Mouse (Mus musculus) midbrain, embryonic 14.5 days (tissue): ENCODE measurements at regions not wholly inside any gene's neighbourhood (a gene's known extent, or its start where the extent isn't known, plus 50 kb on each side); places are given as distances from the start of the nearest gene placed in this dataset.

Experiments used
- ATAC-seq: fragments of 200-750 bp; cut with Nextera tagmentation; 2 replicates; pipeline ENCODE4 v1.8.0; 2017; ENCODE audit warnings: moderate number of reproducible peaks, moderate library complexity; ENCODE audit not compliant: low FRiP score, low TSS enrichment
- DNase-seq: peaks from one replicate; pipeline ENCODE4 v3.0.0-alpha.2; 2015
- H3K27ac ChIP-seq: fragments of 300-500 bp; sonication (generic); replicated peaks from 2 replicates; pipeline ENCODE4 v1.5.1; 2014; ENCODE audit warnings: mild to moderate bottlenecking, low read depth, low read length, moderate library complexity
- H3K27me3 ChIP-seq: fragments of 300-500 bp; sonication (generic); 2 replicates; pipeline ENCODE4 v1.6.1; 2014; ENCODE audit warnings: low read length, control low read depth, mixed read lengths; ENCODE audit not compliant: control insufficient read depth, insufficient read depth
- H3K36me3 ChIP-seq: fragments of 300-500 bp; sonication (generic); 2 replicates; pipeline ENCODE4 v1.6.1; 2014; ENCODE audit warnings: low read length, control low read depth; ENCODE audit not compliant: control insufficient read depth, insufficient read depth
- H3K4me1 ChIP-seq: fragments of 300-500 bp; sonication (generic); 2 replicates; pipeline ENCODE4 v1.6.1; 2014; ENCODE audit warnings: mild to moderate bottlenecking, antibody characterized with exemption, low read length, control low read depth; ENCODE audit not compliant: control insufficient read depth, insufficient read depth
- H3K4me2 ChIP-seq: fragments of 300-500 bp; sonication (generic); 2 replicates; pipeline ENCODE4 v1.6.1; 2014; ENCODE audit warnings: mild to moderate bottlenecking, low read length, moderate library complexity
- H3K4me3 ChIP-seq: fragments of 300-500 bp; sonication (generic); replicated peaks from 2 replicates; pipeline ENCODE4 v1.5.1; 2014; ENCODE audit warnings: low read depth, low read length
- H3K9ac ChIP-seq: fragments of 300-500 bp; sonication (generic); replicated peaks from 2 replicates; pipeline ENCODE4 v1.6.1; 2014; ENCODE audit warnings: mild to moderate bottlenecking, low read length, moderate library complexity
- H3K9me3 ChIP-seq: fragments of 300-500 bp; sonication (generic); 2 replicates; pipeline ENCODE4 v1.6.1; 2016; ENCODE audit warnings: low read length, control low read depth, mixed read lengths; ENCODE audit not compliant: control insufficient read depth
- WGBS: fragments of 180-500 bp; shearing (Covaris S2); extraction: QIAGEN DNeasy Blood & Tissue Kit; methylation state at CpG from one replicate; pipeline ENCODE4 v1.1.7; 2014; 5-methylcytosine and 5-hydroxymethylcytosine counted together

DNA sequence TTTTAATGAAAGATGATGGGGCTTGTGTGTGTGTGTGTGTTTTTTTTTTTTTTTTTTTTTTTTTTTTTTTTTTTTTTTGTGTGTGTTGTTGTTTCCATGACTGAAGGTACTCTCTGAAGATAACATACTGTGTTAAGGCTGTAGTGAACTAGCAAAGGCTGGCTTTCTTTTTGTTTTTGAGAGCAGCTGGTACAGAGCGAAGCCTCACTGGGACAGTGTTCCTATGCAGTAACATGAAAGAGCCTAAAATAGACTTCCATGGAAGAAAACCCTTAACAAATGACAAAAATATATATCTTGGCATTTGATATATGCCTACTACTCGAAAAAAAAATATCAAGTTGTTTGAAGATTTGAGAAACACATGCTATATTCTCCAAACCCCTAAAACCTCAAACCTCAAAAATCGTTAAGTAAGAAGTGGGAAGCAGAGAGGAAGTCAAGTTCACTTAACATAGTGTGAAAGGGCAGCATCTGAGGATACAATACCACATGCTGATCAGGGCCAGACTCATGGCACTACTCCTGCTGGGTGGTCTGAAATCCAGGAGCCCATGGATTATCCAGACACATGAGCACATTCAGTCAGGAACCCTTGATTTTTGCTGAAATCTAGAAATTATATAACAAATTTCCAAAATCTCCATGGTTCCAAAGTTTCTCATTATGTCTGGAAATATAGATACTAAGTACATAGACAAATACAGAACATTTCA lies 215.4 kb downstream of the Gm28710 start:
- H3K4me1 ChIP-seq: no peaks in the 10 kb centered on the region
- H3K27ac ChIP-seq: no peak overlapping the region
- WGBS: 70% methylated on average over 3 of the region's 3 CpGs
- H3K9ac ChIP-seq: no peak overlapping the region
- no peak overlapping the region for H3K4me3 ChIP-seq
- DNase-seq (no peak), ATAC-seq (no peak)
- no peaks in the 10 kb centered on the region for H3K27me3 ChIP-seq
- H3K4me2 ChIP-seq: no peak overlapping the region
- H3K36me3 ChIP-seq: no peaks in the 10 kb centered on the region
- no peaks in the 10 kb centered on the region for H3K9me3 ChIP-seq

DNA sequence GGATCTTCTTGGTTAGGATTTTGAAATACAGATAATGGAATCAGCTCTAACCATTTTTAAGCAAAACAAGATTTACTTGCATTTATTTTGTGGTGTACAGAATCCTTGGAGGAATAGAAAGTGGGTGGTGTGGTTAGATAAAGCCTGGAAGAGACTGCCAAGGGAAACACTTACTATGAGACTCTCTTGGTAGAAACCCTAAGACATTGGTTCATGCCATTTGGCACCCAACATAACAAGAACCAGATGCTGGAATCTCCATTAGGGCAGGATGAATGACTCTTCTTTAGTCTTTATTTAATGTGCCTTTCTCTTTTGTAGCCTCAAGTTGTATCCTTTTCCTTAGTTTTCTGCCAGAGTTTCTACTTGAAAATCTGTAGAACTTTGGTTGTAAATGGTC lies 230.0 kb downstream of the Gm28710 start:
- no peak for DNase-seq
- Histone ChIP-seq H3K9me3 (no peaks in the 10 kb centered on the region), H3K9ac (no peak overlapping the region)

DNA sequence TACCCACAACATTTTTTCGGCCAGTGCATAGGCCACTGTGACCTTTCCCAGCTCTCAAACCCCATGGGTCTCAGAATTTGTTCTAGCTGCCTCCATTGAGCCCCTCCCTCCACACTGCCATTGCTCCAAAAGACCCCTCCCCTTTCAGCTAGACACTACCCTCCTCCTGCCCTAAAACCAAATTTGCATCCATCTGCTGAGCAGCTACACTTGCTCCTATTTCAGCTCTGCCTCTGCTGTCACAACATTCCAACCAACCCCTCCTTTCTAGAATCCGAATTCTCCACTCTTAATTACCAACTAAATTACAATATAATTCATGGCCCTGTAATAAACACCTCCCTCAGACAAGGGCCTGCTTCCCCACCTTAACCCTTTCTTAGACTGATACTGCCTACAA lies 262.3 kb downstream of the Gm28710 start:
- Histone ChIP-seq H3K27me3 (no peaks in the 10 kb centered on the region), H3K4me2 (no peak overlapping the region), H3K4me1 (no peaks in the 10 kb centered on the region), H3K4me3 (no peak overlapping the region), H3K36me3 (no peaks in the 10 kb centered on the region), H3K9ac (no peak overlapping the region), H3K9me3 (no peaks in the 10 kb centered on the region), H3K27ac (no peak overlapping the region)
- ATAC-seq (no peak), DNase-seq (no peak)
- 71% methylated on average over 2 of the region's 2 CpGs for WGBS

More for the DNA sequence above, 230.0 kb downstream of the Gm28710 start:
- H3K27ac ChIP-seq: no peak overlapping the region
- no peak for ATAC-seq
- no peak overlapping the region for H3K4me2 ChIP-seq
- no peaks in the 10 kb centered on the region for H3K4me1 ChIP-seq
- H3K4me3 ChIP-seq: no peak overlapping the region
- H3K36me3 ChIP-seq: no peaks in the 10 kb centered on the region
- no peaks in the 10 kb centered on the region for H3K27me3 ChIP-seq

DNA sequence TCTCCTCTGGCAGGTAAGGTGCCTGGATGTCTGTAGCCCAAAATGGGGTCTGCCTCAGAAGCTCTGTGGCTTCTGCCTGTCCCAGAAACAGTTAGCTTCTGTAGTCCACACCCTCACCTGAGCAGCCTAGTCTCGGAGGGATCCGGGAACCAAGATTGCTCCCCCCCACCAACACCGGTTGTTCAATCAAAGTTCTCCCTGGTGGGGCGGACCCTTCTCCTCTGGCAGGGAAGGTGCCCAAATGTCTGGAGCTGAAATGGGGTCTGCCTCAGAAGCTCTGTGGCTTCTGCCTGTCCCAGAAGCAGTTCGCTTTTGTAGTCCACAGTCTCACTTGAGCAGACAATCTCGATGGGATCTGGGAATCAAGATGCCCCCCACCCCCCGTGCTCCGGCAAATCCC lies 273.0 kb downstream of the Gm28710 start:
- DNase-seq (no peak), ATAC-seq (no peak)
- Histone ChIP-seq H3K27me3 (no peaks in the 10 kb centered on the region), H3K4me1 (no peaks in the 10 kb centered on the region), H3K9ac (no peak overlapping the region), H3K27ac (no peak overlapping the region), H3K36me3 (no peaks in the 10 kb centered on the region), H3K4me3 (no peak overlapping the region), H3K4me2 (no peak overlapping the region), H3K9me3 (no peaks in the 10 kb centered on the region)
- 92% methylated on average over 8 of the region's 8 CpGs for WGBS

DNA sequence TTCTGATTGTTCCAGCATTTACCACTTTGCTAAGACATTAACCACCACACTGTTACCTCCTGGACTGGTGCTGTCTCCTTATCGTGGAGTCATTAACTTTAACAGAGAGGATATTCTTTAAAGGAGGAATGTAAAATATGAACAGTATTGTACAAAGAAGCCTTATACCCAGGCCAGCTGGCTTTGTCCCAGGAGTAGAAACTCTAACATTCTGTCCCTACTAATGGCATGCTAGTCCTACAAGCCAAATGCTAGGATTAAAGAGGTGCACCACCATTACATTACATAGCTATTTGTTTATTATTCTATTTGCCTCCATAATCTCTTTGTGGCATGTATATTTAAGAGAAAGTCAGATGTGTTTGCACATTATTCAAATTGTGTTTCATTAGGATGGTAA lies 288.8 kb downstream of the Gm28710 start:
- H3K9ac ChIP-seq: no peak overlapping the region
- no peak for ATAC-seq
- H3K9me3 ChIP-seq: no peaks in the 10 kb centered on the region
- 89% methylated on average over 1 of the region's 1 CpGs for WGBS
- DNase-seq: no peak
- no peaks in the 10 kb centered on the region for H3K27me3 ChIP-seq
- H3K4me1 ChIP-seq: no peaks in the 10 kb centered on the region
- no peak overlapping the region for H3K4me2 ChIP-seq
- H3K27ac ChIP-seq: no peak overlapping the region
- H3K4me3 ChIP-seq: no peak overlapping the region
- no peaks in the 10 kb centered on the region for H3K36me3 ChIP-seq

DNA sequence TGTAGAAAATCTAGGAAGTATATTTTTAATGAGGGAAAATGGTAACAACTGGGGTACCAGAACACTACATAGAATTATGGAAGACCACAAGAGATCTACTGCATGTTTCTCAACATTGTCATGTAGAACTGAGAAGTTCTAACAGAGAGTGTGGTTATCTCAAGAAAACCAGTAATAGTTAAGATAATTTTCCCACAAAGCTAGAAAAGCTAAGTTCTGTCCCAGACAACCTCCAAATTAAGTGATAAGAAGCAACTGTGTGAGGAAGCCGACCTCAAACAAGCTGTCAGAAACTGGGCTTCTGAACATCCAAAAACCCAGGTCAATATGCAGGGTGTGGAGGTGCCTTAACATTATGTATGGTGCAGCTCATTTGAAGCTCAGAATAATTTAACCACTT lies 261.4 kb upstream of the Speer4f2 start:
- no peaks in the 10 kb centered on the region for H3K4me1 ChIP-seq
- no peak overlapping the region for H3K9ac ChIP-seq
- WGBS: 89% methylated on average over 1 of the region's 1 CpGs
- ATAC-seq (no peak), DNase-seq (no peak)
- no peak overlapping the region for H3K4me3 ChIP-seq
- no peaks in the 10 kb centered on the region for H3K9me3 ChIP-seq
- H3K27ac ChIP-seq: no peak overlapping the region
- no peaks in the 10 kb centered on the region for H3K36me3 ChIP-seq
- no peaks in the 10 kb centered on the region for H3K27me3 ChIP-seq
- no peak overlapping the region for H3K4me2 ChIP-seq

DNA sequence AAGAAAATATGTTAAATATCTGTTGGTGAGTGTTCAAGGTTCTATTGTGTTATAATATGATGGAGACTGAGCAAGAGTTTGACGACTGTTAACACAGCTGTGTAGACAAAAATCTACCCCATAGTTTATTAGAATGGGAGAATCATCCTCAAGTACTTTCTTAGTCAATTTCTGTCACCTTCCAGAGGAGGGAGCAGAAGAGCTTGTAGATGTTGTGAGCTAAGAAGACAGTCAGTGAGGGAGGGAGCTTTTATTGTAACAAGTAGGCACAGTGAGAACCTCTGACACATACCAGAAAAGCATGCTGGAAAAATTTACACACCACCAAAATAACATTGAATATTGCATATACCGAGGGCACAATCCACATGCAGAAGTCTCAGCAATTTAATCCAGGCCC lies 261.0 kb upstream of the Speer4f2 start:
- DNase-seq (peak; percentile 8), ATAC-seq (no peak)
- Histone ChIP-seq H3K4me2 (no peak overlapping the region), H3K27ac (no peak overlapping the region), H3K36me3 (no peaks in the 10 kb centered on the region), H3K9me3 (no peaks in the 10 kb centered on the region), H3K4me3 (no peak overlapping the region), H3K9ac (no peak overlapping the region), H3K27me3 (no peaks in the 10 kb centered on the region), H3K4me1 (no peaks in the 10 kb centered on the region)
- WGBS: 64% methylated on average over 2 of the region's 2 CpGs

DNA sequence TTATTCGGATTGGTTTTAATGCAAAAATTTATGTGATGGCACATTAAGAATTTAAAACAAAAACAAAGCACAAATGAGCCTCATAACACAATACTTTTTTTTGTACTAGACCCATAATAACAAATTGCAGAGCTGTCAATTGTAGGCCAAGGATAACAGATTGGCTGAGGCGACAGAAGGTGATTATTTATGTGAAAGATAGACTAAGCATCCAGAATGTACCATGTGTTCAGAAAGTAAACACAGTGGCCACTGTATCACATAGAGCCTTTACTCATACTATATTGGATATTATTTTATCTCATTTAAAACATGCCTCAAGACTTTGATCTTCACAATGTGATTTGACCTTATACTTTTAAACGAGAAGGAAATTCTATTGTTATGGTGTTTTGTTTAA lies 257.9 kb upstream of the Speer4f2 start:
- no peaks in the 10 kb centered on the region for H3K9me3 ChIP-seq
- no peak for ATAC-seq
- no peak overlapping the region for H3K4me2 ChIP-seq
- no peak overlapping the region for H3K9ac ChIP-seq
- H3K4me1 ChIP-seq: no peaks in the 10 kb centered on the region
- 91% methylated on average over 3 of the region's 3 CpGs for WGBS
- no peaks in the 10 kb centered on the region for H3K36me3 ChIP-seq
- no peaks in the 10 kb centered on the region for H3K27me3 ChIP-seq
- no peak for DNase-seq
- no peak overlapping the region for H3K4me3 ChIP-seq
- no peak overlapping the region for H3K27ac ChIP-seq

DNA sequence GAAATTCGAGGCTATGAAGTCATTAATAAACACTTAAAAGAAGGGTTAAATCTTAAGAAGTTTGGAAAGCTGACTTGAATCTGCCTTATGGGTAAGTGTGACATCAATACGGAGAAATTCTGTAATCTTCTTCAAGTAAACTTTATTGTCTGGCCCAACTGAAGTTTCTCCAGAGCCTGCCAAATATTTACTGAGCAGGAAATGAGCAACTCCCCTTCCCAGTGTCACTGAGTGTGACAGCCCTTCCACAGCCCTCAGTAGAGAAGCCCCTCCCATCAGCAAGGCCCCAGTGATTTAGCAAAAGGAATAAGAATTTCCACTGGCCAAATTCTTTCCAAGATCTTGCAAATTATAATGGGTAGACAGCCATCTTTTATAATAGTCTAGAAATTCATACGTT lies 256.9 kb upstream of the Speer4f2 start:
- WGBS: 82% methylated on average over 3 of the region's 3 CpGs

More for the DNA sequence above, 256.9 kb upstream of the Speer4f2 start:
- no peaks in the 10 kb centered on the region for H3K9me3 ChIP-seq
- DNase-seq (no peak), ATAC-seq (no peak)
- no peak overlapping the region for H3K9ac ChIP-seq
- H3K4me1 ChIP-seq: no peaks in the 10 kb centered on the region
- H3K36me3 ChIP-seq: no peaks in the 10 kb centered on the region
- no peak overlapping the region for H3K4me2 ChIP-seq
- no peak overlapping the region for H3K4me3 ChIP-seq
- no peaks in the 10 kb centered on the region for H3K27me3 ChIP-seq
- no peak overlapping the region for H3K27ac ChIP-seq
